Mouse (Mus musculus) C2C12 (cell line): ENCODE data around the gene Zfp90.

Experiments
- CEBPB ChIP-seq: IDR thresholded peaks from one replicate; pipeline ENCODE4 v1.6.1; 2011; ENCODE audit warnings: low read depth, mild to moderate bottlenecking, control low read depth, moderate library complexity
- CTCF ChIP-seq: IDR thresholded peaks from one replicate; pipeline ENCODE4 v1.5.1; 2011; ENCODE audit not compliant: control insufficient read depth, insufficient read depth, insufficient read length
- MAX ChIP-seq: IDR thresholded peaks from one replicate; pipeline ENCODE4 v1.6.1; 2011; ENCODE audit warnings: mild to moderate bottlenecking, control low read depth
- MYOD1 ChIP-seq: IDR thresholded peaks from one replicate; pipeline ENCODE4 v1.6.1; 2011; ENCODE audit warnings: low read depth; ENCODE audit not compliant: control insufficient read depth, insufficient read length

DNA sequence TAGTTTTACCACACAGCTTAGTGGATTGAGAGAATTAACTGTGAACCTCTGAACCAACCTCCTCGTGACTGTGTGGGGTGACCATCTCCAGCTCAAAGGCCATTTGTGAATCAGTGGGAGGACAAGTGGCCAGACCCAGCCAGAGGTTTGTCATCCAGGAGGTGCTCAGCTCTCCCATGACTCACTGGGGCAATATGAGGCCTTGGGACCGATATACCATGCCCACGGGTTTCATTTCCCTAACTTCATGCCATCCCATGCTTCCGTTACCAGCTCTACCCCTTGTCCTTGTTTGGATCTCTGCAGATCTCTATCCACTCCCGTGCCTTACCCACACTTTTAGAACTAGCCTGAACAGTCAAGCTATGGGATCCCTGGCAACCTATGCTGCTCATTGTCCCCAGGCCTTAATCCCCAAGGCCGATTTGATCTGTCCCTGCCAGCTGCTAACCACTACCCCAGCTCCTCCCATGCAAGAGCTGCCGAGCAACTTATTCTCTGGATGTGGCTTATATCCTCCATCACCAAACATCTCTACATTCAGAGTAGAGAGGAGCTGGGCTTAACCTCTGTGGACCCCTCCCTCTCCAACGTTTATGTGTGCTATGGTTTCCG is 27.2 kb upstream of the Zfp90 start:
- TF ChIP-seq CTCF: no peak
- TF ChIP-seq CEBPB: no peak
- no peak for TF ChIP-seq MAX
- no peak for TF ChIP-seq MYOD1
